Mouse (Mus musculus): ENCODE results near the gene Fgf18. TPM values are rescaled to one million over a fixed set of nuclear protein-coding genes. Genes with fewer than 3 reads are reported as not detected.

Gene Fgf18
- polyA plus RNA-seq, 1 experiment from 2014 or later: 3.6 TPM

GRCm38 (mm10) chr11:33162998-33163506 lies 15.9 kb upstream of the Fgf18 start, which contains the start of gene Npm1:
Gene Npm1 (minus strand): TSS chr11:33163206.
- Histone ChIP-seq H3K27ac (replicated peaks) (peak within 1 kb of the TSS; percentile 94), H3K4me3 (peak within 1 kb of the TSS; percentile 88), H3K9me3 (no peaks in the 10 kb centered on the region), H3K9ac (replicated peaks) (peak within 1 kb of the TSS; percentile 84), H3K4me2 (replicated peaks) (peak within 1 kb of the TSS; percentile 93), H3K4me1 (peaks cover 11% of the 10 kb centered on the region; the same call in 1 of the 2 replicates), H3K36me3 (peaks cover 27% of the 10 kb centered on the region), H3K27me3 (no peaks in the 10 kb centered on the region; the same call in 1 of the 2 replicates)
- peak; percentile 93 for ATAC-seq (ENCODE audit: low FRiP score, low read depth)
- WGBS: 4% methylated on average over 49 of the region's 49 CpGs

DNA sequence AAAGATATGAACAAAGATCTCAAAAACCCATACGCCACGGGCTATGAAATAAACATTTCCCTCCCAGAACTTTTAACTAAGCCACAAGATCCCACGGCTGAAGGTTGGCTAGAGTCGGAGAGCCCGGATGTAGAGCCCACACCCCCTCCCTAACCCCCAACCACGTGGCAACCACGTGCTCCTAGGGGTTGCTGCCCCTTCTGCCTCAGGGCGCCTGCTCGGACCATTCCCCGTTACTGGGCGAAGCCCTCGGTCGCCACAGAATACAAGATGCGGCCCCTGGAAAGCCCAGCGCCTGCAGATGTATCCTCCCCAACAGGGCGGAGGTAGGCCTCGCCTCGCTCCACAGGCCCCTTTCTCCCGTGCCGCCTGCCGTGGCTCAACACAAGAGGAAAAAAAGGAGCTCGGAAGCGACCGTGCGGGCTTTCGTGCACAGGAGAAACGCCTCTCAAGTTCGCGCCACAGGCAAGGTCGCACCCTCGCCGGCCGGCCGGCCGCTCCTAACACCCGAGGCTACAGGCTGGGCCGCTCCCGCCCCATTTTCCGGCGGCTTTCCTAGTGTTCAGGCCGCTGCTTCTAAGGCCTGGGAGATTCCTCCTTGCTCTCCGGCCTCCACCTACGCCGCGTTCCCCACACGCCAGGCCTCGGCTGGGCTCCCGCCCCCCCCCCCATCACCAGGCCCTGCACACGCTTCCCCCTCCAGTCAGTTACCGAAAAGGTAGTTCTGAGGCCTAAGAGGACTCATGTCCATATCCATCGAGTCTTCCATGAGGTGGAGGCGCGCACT lies 15.2 kb upstream of the Fgf18 start:
- Histone ChIP-seq H3K27me3 (no peaks in the 10 kb centered on the region; the same call in 1 of the 2 replicates), H3K4me1 (peaks cover 11% of the 10 kb centered on the region; the same call in 1 of the 2 replicates), H3K9ac (replicated peaks) (peak overlapping the region; percentile 84), H3K4me2 (replicated peaks) (peak overlapping the region; percentile 93), H3K36me3 (peaks cover 31% of the 10 kb centered on the region), H3K4me3 (peak overlapping the region; percentile 88), H3K9me3 (no peaks in the 10 kb centered on the region), H3K27ac (replicated peaks) (peak overlapping the region; percentile 84)
- peak; percentile 74 for ATAC-seq (ENCODE audit: low FRiP score, low read depth)
- WGBS: 2% methylated on average over 51 of the region's 53 CpGs

DNA sequence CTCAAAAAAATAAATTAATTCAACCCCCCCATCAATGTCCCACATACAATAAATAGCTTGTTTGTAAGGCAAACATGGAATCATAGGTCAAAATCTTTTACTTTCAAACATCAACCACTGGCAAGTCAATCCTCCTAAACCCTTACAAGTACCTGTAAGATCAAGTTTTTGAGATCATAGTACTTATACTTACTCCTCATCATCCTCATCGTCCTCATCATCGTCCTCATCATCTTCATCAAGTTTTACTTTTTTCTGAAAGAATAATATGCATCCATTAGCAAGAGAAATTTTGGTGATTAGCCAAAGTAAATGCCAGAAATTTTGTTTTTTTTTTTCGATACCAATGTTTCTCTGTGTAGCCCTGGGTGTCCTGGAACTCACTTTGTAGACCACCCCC lies 12.5 kb upstream of the Fgf18 start:
- no peak overlapping the region for H3K27ac ChIP-seq (replicated peaks)
- no peaks in the 10 kb centered on the region for H3K27me3 ChIP-seq
- H3K9ac ChIP-seq (replicated peaks): no peak overlapping the region
- no peaks in the 10 kb centered on the region for H3K9me3 ChIP-seq
- 92% methylated on average over 3 of the region's 3 CpGs for WGBS
- ATAC-seq (ENCODE audit: low FRiP score, low read depth): no peak
- peaks cover 49% of the 10 kb centered on the region for H3K36me3 ChIP-seq
- no peak overlapping the region for H3K4me2 ChIP-seq (replicated peaks)
- no peak overlapping the region for H3K4me3 ChIP-seq
- peaks cover 11% of the 10 kb centered on the region; the same call in 1 of the 2 replicates for H3K4me1 ChIP-seq

DNA sequence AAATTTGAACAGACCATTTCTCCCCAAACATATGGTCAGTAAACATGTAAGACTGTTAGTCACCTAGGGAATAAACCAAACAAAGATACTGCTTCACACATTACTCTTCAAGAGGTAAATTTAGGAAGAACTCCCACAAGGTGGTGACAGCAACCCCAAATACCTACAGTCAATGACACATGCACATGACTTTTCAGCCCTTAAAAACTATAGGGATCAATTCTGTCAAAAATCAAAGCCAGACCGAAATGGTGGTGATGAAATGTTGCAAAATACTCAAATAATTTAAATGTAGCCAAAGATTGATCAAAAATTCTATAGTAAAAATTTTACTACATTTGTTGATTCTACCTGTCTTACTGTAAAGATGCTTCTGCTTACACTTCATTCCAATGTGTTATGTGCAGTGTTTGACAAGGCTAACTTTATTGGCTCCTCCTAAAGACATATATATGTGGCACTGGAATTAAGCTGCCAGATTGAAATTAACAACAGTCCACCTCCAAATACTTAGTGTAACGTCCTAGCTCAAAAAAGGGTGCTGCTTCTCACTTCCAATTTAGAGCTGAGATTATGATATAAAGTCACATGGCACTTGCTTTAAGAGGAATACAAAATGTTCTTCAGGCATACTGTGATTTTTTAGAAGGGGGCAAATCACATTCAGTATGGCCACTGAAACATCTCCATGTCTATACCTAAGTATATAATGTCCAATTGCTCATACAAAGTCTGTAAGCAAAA lies 10.4 kb upstream of the Fgf18 start:
- H3K27me3 ChIP-seq: no peaks in the 10 kb centered on the region
- no peak overlapping the region for H3K4me3 ChIP-seq
- 81% methylated on average over 2 of the region's 2 CpGs for WGBS
- no peak for ATAC-seq (ENCODE audit: low FRiP score, low read depth)
- H3K36me3 ChIP-seq: peaks cover 68% of the 10 kb centered on the region
- no peak overlapping the region for H3K27ac ChIP-seq (replicated peaks)
- H3K4me1 ChIP-seq: peaks cover 11% of the 10 kb centered on the region; the same call in 1 of the 2 replicates
- H3K9me3 ChIP-seq: no peaks in the 10 kb centered on the region
- no peak overlapping the region for H3K9ac ChIP-seq (replicated peaks)
- H3K4me2 ChIP-seq (replicated peaks): no peak overlapping the region

DNA sequence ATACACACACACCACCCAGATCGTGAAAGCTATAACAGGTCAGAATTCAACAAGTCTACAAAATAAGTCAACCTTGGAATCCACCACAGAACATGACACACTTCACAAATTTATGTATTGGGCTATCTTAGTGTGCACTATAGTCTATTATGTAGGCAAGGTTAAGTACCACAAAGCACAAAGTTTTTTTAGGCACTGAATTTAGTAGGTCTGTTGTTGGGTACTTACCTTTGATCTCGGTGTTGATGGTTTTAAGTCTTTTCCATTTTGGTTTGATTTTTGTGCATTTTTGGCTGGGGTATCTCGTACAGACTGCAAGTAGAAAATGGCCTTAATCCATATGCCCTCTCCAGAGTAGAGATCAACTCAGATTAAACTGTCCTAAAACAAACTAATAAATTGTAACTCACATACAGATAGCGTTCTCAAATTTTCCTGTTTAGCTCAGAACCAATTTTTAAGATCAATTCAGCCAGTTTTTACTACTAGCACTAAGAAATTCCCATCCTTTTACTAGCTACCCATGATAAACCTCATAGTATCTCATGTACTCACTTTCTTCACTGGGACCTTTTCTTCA lies 9.3 kb upstream of the Fgf18 start:
- WGBS: 90% methylated on average over 4 of the region's 4 CpGs
- peaks cover 11% of the 10 kb centered on the region; the same call in 1 of the 2 replicates for H3K4me1 ChIP-seq
- peaks cover 76% of the 10 kb centered on the region for H3K36me3 ChIP-seq
- no peak overlapping the region for H3K4me3 ChIP-seq
- H3K9ac ChIP-seq (replicated peaks): no peak overlapping the region
- no peak for ATAC-seq (ENCODE audit: low FRiP score, low read depth)
- H3K9me3 ChIP-seq: no peaks in the 10 kb centered on the region
- no peak overlapping the region for H3K27ac ChIP-seq (replicated peaks)
- no peaks in the 10 kb centered on the region for H3K27me3 ChIP-seq
- no peak overlapping the region for H3K4me2 ChIP-seq (replicated peaks)

DNA sequence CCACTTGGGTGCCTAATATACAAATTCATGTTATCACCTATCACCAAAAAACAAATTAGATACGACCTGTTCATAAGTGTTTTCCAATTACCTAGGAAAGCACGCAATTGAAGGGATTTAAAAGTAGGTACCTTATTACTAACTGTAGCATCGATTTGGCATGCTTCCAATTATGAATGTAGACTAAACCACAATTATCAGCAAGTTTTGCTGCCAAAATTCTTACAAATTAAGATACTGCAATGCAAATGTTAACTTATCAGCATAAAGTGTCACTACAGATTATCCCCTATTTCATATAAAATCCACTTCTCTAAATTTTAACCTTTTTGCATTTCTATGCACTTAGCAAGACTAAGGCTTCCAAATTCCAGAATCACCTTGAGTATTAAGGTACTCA lies 7.3 kb upstream of the Fgf18 start:
- no peaks in the 10 kb centered on the region for H3K4me1 ChIP-seq
- H3K9ac ChIP-seq (replicated peaks): no peak overlapping the region
- 91% methylated on average over 3 of the region's 3 CpGs for WGBS
- no peak for ATAC-seq (ENCODE audit: low FRiP score, low read depth)
- no peak overlapping the region for H3K27ac ChIP-seq (replicated peaks)
- no peaks in the 10 kb centered on the region for H3K9me3 ChIP-seq
- H3K36me3 ChIP-seq: peaks cover 73% of the 10 kb centered on the region
- no peak overlapping the region for H3K4me3 ChIP-seq
- H3K4me2 ChIP-seq (replicated peaks): no peak overlapping the region
- H3K27me3 ChIP-seq: no peaks in the 10 kb centered on the region

GRCm38 (mm10) chr11:33152997-33153396 lies 5.8 kb upstream of the Fgf18 start:
- Histone ChIP-seq H3K36me3 (peaks cover 62% of the 10 kb centered on the region), H3K4me3 (no peak overlapping the region), H3K27ac (replicated peaks) (no peak overlapping the region), H3K4me2 (replicated peaks) (no peak overlapping the region), H3K9me3 (no peaks in the 10 kb centered on the region), H3K9ac (replicated peaks) (no peak overlapping the region), H3K27me3 (no peaks in the 10 kb centered on the region), H3K4me1 (peaks cover 3% of the 10 kb centered on the region; the same call in 1 of the 2 replicates)
- WGBS: 94% methylated on average over 1 of the region's 1 CpGs
- no peak for ATAC-seq (ENCODE audit: low FRiP score, low read depth)

GRCm38 (mm10) chr11:33151780-33152145 lies 4.6 kb upstream of the Fgf18 start:
- no peak for ATAC-seq (ENCODE audit: low FRiP score, low read depth)
- Histone ChIP-seq H3K27ac (replicated peaks) (no peak overlapping the region), H3K4me3 (no peak overlapping the region), H3K4me1 (peaks cover 9% of the 10 kb centered on the region), H3K4me2 (replicated peaks) (no peak overlapping the region), H3K27me3 (peaks cover 9% of the 10 kb centered on the region), H3K9ac (replicated peaks) (no peak overlapping the region), H3K9me3 (no peaks in the 10 kb centered on the region), H3K36me3 (peaks cover 54% of the 10 kb centered on the region)
- WGBS: 88% methylated on average over 4 of the region's 4 CpGs

DNA sequence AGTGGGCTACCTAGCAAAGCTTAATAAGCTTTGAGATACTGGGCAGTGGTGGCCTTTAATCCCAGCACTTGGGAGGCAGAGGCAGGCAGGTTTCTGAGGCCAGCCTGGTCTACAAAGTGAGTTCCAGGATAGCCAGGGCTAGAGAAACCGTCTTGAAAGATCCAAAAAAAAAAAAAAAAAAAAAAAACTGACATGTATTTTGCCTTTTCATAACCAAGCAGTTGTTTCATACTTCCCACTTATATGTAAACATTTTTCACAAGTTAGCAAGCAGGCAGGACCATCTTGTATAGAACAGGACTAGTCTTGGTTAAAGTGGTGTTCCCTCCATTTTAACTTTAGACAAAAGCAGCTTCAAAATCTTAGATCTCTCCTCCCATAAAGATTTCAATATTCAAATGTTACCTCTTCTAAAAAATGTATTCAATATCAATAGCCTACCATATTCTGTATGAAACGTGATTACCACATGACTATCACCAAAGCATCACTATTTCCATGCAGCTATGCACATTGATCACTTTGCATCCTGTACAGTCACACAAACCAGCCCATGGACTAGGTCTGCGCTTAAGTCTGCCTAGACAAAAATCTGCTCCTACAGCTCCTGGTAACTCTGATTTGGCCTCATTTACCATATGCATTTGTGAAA lies 4.1 kb upstream of the Fgf18 start:
- WGBS: 74% methylated on average over 3 of the region's 3 CpGs
- Histone ChIP-seq H3K27ac (replicated peaks) (no peak overlapping the region), H3K4me3 (no peak overlapping the region), H3K4me2 (replicated peaks) (no peak overlapping the region), H3K36me3 (peaks cover 49% of the 10 kb centered on the region), H3K27me3 (peaks cover 14% of the 10 kb centered on the region), H3K9ac (replicated peaks) (no peak overlapping the region), H3K4me1 (peaks cover 13% of the 10 kb centered on the region), H3K9me3 (no peaks in the 10 kb centered on the region)
- ATAC-seq (ENCODE audit: low FRiP score, low read depth): no peak

GRCm38 (mm10) chr11:33150364-33150763 lies 3.2 kb upstream of the Fgf18 start:
- no peak overlapping the region for H3K27ac ChIP-seq (replicated peaks)
- no peak overlapping the region for H3K9ac ChIP-seq (replicated peaks)
- no peaks in the 10 kb centered on the region for H3K9me3 ChIP-seq
- peaks cover 23% of the 10 kb centered on the region for H3K27me3 ChIP-seq
- no peak overlapping the region for H3K4me2 ChIP-seq (replicated peaks)
- H3K4me3 ChIP-seq: no peak overlapping the region
- H3K4me1 ChIP-seq: peaks cover 19% of the 10 kb centered on the region
- no peak for ATAC-seq (ENCODE audit: low FRiP score, low read depth)
- H3K36me3 ChIP-seq: peaks cover 43% of the 10 kb centered on the region

GRCm38 (mm10) chr11:33149453-33149852 lies 2.3 kb upstream of the Fgf18 start:
- H3K27me3 ChIP-seq: peaks cover 32% of the 10 kb centered on the region
- no peak overlapping the region for H3K9ac ChIP-seq (replicated peaks)
- H3K4me1 ChIP-seq: peaks cover 27% of the 10 kb centered on the region
- H3K9me3 ChIP-seq: no peaks in the 10 kb centered on the region
- no peak overlapping the region for H3K27ac ChIP-seq (replicated peaks)
- H3K4me2 ChIP-seq (replicated peaks): no peak overlapping the region
- no peak overlapping the region for H3K4me3 ChIP-seq
- H3K36me3 ChIP-seq: peaks cover 37% of the 10 kb centered on the region
- no peak for ATAC-seq (ENCODE audit: low FRiP score, low read depth)
